Mouse (Mus musculus) liver, postnatal 0 days (tissue): ENCODE measurements at regions not wholly inside any gene's neighbourhood (a gene's known extent, or its start where the extent isn't known, plus 50 kb on each side); places are given as distances from the start of the nearest gene placed in this dataset.

ENCODE experiments used
- ATAC-seq: fragments of 200-750 bp; cut with Nextera tagmentation; 2 replicates; pipeline ENCODE4 v1.8.0; 2017; ENCODE audit warnings: mild to moderate bottlenecking, moderate library complexity
- DNase-seq: peaks from one replicate; pipeline ENCODE4 v3.0.0-alpha.2; 2016
- H3K27ac ChIP-seq: fragments of 300-500 bp; sonication (generic); 2 replicates; pipeline ENCODE4 v1.5.1; 2014; ENCODE audit warnings: antibody characterized with exemption, moderate library complexity, mild to moderate bottlenecking, low read depth
- H3K27me3 ChIP-seq: fragments of 300-500 bp; sonication (generic); 2 replicates; pipeline ENCODE4 v1.6.1; 2014; ENCODE audit warnings: low read length, control low read depth, mixed read lengths; ENCODE audit not compliant: insufficient read depth
- H3K36me3 ChIP-seq: fragments of 300-500 bp; sonication (generic); replicated peaks from 2 replicates; pipeline ENCODE4 v1.6.1; 2014; ENCODE audit warnings: mild to moderate bottlenecking, control low read depth, low read length, moderate library complexity, mixed read lengths; ENCODE audit not compliant: insufficient read depth
- H3K4me1 ChIP-seq: fragments of 300-500 bp; sonication (generic); 2 replicates; pipeline ENCODE4 v1.6.1; 2014; ENCODE audit warnings: antibody characterized with exemption, mild to moderate bottlenecking, control low read depth; ENCODE audit not compliant: insufficient read depth
- H3K4me2 ChIP-seq: fragments of 300-500 bp; sonication (generic); 2 replicates; pipeline ENCODE4 v1.6.1; 2014; ENCODE audit warnings: low read depth, mild to moderate bottlenecking, low read length, moderate library complexity, mixed read lengths
- H3K4me3 ChIP-seq: fragments of 300-500 bp; sonication (generic); 2 replicates; pipeline ENCODE4 v1.5.1; 2014; ENCODE audit warnings: low read depth, low read length
- H3K9ac ChIP-seq: fragments of 300-500 bp; sonication (generic); replicated peaks from 2 replicates; pipeline ENCODE4 v1.6.1; 2014; ENCODE audit warnings: mild to moderate bottlenecking, moderate library complexity
- H3K9me3 ChIP-seq: fragments of 300-500 bp; sonication (generic); 2 replicates; pipeline ENCODE4 v1.6.1; 2016; ENCODE audit warnings: mild to moderate bottlenecking, control low read depth, low read length, mixed read lengths
- CTCF ChIP-seq: sonication (generic); IDR thresholded peaks from 2 replicates; pipeline ENCODE4 v1.5.1; 2016; ENCODE audit warnings: antibody characterized with exemption, low read depth
- EP300 ChIP-seq: IDR thresholded peaks from 2 replicates; pipeline ENCODE4 v1.6.1; 2016; ENCODE audit warnings: antibody characterized with exemption, low read depth, mild to moderate bottlenecking
- WGBS: fragments of 180-500 bp; shearing (Covaris S2); extraction: QIAGEN DNeasy Blood & Tissue Kit; methylation state at CpG from one replicate; pipeline ENCODE4 v1.1.7; 2014; ENCODE audit not compliant: insufficient replicate concordance; 5-methylcytosine and 5-hydroxymethylcytosine counted together

DNA sequence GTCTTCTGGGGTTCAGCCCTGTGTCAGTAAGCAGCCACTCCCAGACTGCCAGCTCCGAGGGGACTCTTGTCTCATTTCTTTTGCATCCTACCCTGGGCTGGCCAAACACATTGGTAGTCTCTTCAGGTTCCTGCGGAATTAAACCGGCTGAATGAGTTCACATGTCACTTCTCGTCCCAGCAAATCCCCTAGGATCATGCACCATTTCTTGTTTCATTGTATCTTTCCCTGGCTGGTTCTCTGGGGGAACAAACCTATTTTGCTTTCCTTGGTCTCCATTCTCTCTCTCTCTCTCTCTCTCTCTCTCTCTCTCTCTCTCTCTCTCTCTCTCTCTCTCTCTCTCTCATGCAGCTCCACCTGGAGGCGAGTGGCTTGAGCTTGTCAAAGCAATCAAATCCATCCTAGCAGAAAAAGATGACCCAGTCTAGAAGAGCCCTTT, 236.0 kb downstream of the Cd47 start:
- 54% methylated on average over 5 of the region's 5 CpGs for WGBS

DNA sequence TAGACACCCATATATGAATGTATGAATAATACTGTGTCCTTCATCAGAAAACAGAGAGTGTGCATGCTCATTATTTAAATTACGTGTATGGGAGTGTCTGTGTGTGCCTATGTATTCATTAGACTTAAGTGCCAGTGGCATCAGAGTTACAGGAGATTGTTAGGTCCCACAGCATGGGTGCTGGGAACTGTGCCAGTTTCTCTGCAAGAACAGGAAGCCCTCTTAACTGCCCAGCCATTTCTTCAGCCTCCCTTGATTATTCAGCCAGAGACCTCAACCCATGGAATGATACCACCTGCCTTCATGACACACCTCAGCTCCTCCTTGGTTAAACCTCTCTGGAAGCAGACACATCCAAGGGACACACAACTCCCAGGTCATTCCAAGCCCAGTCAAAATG, 243.8 kb downstream of the Cd47 start:
- TF ChIP-seq EP300 (no peak), CTCF (no peak)
- Histone ChIP-seq H3K4me2 (no peak overlapping the region), H3K9me3 (no peaks in the 10 kb centered on the region), H3K27ac (no peak overlapping the region), H3K4me3 (no peak overlapping the region), H3K9ac (no peak overlapping the region), H3K4me1 (0 out of 2 replicates have a peak, but pooled peaks cover 3% of the 10 kb centered on the region), H3K36me3 (no peaks in the 10 kb centered on the region), H3K27me3 (no peaks in the 10 kb centered on the region)
- DNase-seq, result no peak
- no peak for ATAC-seq
- 78% methylated on average over 1 of the region's 1 CpGs for WGBS

More for the DNA sequence above, 236.0 kb downstream of the Cd47 start:
- DNase-seq (no peak), ATAC-seq (no peak)
- no peaks in the 10 kb centered on the region for H3K9me3 ChIP-seq
- TF ChIP-seq CTCF (no peak), EP300 (no peak)
- H3K4me2 ChIP-seq, result no peak overlapping the region
- no peak overlapping the region for H3K4me3 ChIP-seq
- no peak overlapping the region for H3K9ac ChIP-seq
- no peaks in the 10 kb centered on the region for H3K36me3 ChIP-seq
- H3K27ac ChIP-seq, result no peak overlapping the region
- H3K4me1 ChIP-seq, result no peaks in the 10 kb centered on the region
- H3K27me3 ChIP-seq, result no peaks in the 10 kb centered on the region

DNA sequence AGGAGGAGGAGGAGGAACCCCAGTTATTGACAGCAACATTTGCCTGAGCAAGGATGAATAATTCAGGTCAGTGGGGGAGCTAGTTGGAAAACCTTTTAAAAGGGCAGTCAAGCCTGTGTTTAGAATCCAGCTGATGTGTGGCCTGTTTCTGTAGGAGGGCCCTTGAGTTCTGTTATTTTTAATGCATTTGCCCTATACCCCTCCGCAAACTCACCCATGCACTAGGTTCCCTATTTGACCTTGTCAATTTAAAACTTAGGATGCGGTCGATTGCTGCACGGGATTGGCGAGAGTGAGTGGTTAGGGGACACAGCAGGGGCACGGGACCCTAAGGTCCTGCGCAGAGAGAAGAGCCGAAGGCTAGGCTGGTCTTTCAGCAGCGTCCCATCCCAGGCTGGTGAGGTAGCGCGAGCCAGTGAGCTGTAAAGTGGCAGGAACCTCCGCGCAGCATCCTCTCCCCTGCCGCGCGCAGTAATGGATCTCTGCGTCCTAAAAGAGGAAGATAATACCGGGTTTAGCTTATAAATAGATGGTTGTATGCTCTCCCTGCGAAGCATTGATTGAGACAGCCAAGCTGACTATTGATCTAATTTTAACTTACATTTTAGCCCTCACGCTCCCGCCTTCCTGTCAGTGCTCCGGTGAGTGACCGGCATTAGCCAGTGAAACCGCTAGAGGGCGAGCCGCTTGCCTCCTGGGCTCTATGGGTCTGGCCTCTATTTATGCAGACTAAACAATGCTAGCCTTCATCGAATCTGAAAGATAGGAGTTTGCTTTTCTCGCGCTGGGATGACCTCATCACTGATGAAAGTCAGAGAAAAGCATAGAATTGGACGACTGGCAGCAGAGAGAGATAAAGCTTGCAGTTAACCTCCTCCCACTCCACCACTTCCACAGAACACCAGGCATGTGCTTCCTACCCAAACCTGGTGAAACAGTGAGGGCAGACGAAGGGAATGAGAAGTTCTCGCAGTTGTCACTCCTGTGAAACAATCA, 245.5 kb downstream of the Cd47 start:
- TF ChIP-seq CTCF (peak; percentile 77), EP300 (no peak)
- 0 out of 2 replicates have a peak overlapping the region, but pooled peaks have one; percentile 4 for H3K9ac ChIP-seq
- WGBS, result 7% methylated on average over 32 of the region's 32 CpGs

DNA sequence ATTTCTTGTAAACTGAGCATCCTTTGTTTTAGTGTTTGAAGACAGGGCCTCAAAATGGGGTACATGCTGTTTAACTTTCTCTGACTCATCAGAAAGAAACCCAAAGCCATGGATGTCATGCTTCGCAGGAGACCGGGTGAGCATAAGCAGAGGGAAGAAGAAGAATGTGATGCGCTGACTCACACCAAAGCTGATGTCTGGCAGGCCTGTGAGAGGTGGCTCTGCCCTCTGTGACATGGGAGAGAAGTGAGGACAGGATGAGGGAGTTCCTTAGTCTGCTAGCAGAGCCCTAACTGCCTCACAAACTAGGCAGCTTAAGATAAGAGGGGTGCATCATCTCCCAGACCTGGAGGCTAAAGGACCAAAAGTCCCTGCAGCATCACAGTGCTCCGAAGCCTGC, 263.2 kb downstream of the Cd47 start:
- TF ChIP-seq CTCF (no peak), EP300 (no peak)
- no peak for ATAC-seq
- WGBS, result 61% methylated on average over 4 of the region's 4 CpGs

More for the DNA sequence above, 245.5 kb downstream of the Cd47 start:
- peak overlapping the region; percentile 69 for H3K4me2 ChIP-seq
- no peaks in the 10 kb centered on the region for H3K36me3 ChIP-seq
- H3K4me1 ChIP-seq, result 0 out of 2 replicates have a peak, but pooled peaks cover 3% of the 10 kb centered on the region
- DNase-seq (peak; percentile 76), ATAC-seq (peak; percentile 87)
- no peaks in the 10 kb centered on the region for H3K9me3 ChIP-seq
- H3K27me3 ChIP-seq, result no peaks in the 10 kb centered on the region
- peak overlapping the region; percentile 35 for H3K4me3 ChIP-seq
- no peak overlapping the region for H3K27ac ChIP-seq

DNA sequence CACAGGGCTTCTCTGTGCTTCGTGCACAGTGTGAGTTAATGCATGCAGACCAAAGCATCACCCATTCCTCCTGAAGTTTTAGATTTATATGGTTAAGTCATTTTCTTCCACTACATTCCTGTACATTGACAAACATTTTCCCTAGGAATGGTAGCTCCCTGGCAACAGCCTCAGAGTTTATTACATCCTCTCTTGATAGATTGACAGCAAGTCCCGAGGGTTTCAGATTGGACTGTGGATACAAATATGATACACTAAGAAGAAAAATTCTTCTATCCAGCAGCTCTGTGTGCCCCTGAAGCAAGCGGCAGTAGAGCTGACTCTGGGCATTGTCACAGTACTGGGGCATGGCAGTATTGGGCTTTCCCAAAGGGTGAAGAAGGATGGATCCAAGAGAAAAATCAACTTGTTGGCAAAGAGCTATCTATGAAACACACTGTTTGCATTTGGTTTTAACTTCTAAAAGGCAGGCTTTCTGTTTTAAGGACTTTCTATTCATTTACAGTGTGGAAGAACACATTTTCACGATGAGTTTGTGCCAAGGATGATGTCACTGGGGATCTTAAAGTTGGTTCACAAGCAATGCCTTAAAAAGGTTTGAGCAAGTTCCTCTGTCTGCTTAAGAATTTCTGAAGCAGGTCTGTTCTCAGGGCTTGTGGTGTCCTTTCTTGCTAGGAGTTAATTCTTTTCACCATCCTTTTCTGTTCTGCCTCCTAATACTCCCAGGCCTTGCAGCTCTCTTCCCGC, 265.2 kb downstream of the Cd47 start:
- no peak overlapping the region for H3K9ac ChIP-seq
- no peaks in the 10 kb centered on the region for H3K9me3 ChIP-seq
- 70% methylated on average over 5 of the region's 5 CpGs for WGBS
- no peaks in the 10 kb centered on the region for H3K4me1 ChIP-seq
- H3K27me3 ChIP-seq, result no peaks in the 10 kb centered on the region
- H3K4me2 ChIP-seq, result no peak overlapping the region
- ATAC-seq (no peak), DNase-seq (no peak)
- H3K27ac ChIP-seq, result no peak overlapping the region
- no peak overlapping the region for H3K4me3 ChIP-seq
- no peaks in the 10 kb centered on the region for H3K36me3 ChIP-seq
- no peak for TF ChIP-seq EP300
- TF ChIP-seq CTCF, result no peak

More for the DNA sequence above, 263.2 kb downstream of the Cd47 start:
- no peak overlapping the region for H3K4me2 ChIP-seq
- H3K9ac ChIP-seq, result no peak overlapping the region
- no peak overlapping the region for H3K27ac ChIP-seq
- no peak overlapping the region for H3K4me3 ChIP-seq
- H3K36me3 ChIP-seq, result no peaks in the 10 kb centered on the region
- H3K9me3 ChIP-seq, result no peaks in the 10 kb centered on the region
- no peaks in the 10 kb centered on the region for H3K4me1 ChIP-seq
- DNase-seq, result no peak
- no peaks in the 10 kb centered on the region for H3K27me3 ChIP-seq

DNA sequence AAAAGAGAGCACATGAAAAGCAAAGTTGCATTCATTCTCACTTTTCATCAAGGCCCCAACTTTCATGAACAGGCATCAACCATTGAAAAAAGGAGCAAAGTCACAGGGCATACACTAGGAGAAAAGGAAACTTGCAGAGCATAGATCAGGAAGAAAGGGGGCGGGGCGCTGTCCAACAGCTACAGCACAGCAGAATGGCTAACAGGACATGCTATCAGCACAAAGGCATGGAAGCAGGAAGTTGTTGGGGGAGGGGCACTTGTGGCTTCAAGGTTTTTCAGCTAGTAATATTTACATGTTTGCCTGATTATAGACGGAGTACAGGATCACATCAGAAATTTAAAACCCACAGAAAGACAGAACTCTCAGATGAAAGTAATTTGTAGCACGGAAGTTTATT, 268.7 kb downstream of the Cd47 start:
- no peaks in the 10 kb centered on the region for H3K27me3 ChIP-seq
- H3K4me3 ChIP-seq, result no peak overlapping the region
- H3K9ac ChIP-seq, result no peak overlapping the region
- H3K36me3 ChIP-seq, result no peaks in the 10 kb centered on the region
- H3K4me2 ChIP-seq, result no peak overlapping the region
- peak; percentile 68 for ATAC-seq
- WGBS, result 27% methylated on average over 4 of the region's 4 CpGs
- DNase-seq, result peak; percentile 65
- no peak overlapping the region for H3K27ac ChIP-seq
- H3K9me3 ChIP-seq, result no peaks in the 10 kb centered on the region
- TF ChIP-seq EP300 (peak; percentile 61; the same call in 1 of the 2 replicates), CTCF (0 out of 2 replicates have a peak, but pooled peaks have one; percentile 9)
- no peaks in the 10 kb centered on the region for H3K4me1 ChIP-seq
